Mouse (Mus musculus) neural tube, embryonic 11.5 days (tissue): ENCODE data around the gene Smyd2. TPM values are rescaled to one million over a fixed set of nuclear protein-coding genes. Genes with fewer than 3 reads are reported as not detected.

Source experiments
- ATAC-seq: fragments of 200-750 bp; cut with Nextera tagmentation; 2 replicates; pipeline ENCODE4 v1.8.0; 2017; ENCODE audit warnings: moderate number of reproducible peaks, mild to moderate bottlenecking, moderate TSS enrichment, moderate library complexity; ENCODE audit not compliant: insufficient read depth, low FRiP score, low TSS enrichment
- DNase-seq: peaks from one replicate; pipeline ENCODE4 v3.0.0-alpha.2; 2015; ENCODE audit warnings: low spot score
- H3K27ac ChIP-seq: fragments of 300-500 bp; sonication (generic); 2 replicates; pipeline ENCODE4 v1.5.1; 2014; ENCODE audit warnings: low read depth, mild to moderate bottlenecking, low read length
- H3K27me3 ChIP-seq: fragments of 300-500 bp; sonication (generic); 2 replicates; pipeline ENCODE4 v1.6.1; 2014; ENCODE audit warnings: mild to moderate bottlenecking, low read length, mixed read lengths; ENCODE audit not compliant: control insufficient read depth, insufficient read depth
- H3K36me3 ChIP-seq: fragments of 300-500 bp; sonication (generic); 2 replicates; pipeline ENCODE4 v1.6.1; 2014; ENCODE audit warnings: mild to moderate bottlenecking, low read length, moderate library complexity, mixed read lengths; ENCODE audit not compliant: control insufficient read depth, insufficient read depth
- H3K4me1 ChIP-seq: fragments of 300-500 bp; sonication (generic); 2 replicates; pipeline ENCODE4 v1.6.1; 2014; ENCODE audit warnings: low read length, mixed read lengths; ENCODE audit not compliant: control insufficient read depth, insufficient read depth
- H3K4me2 ChIP-seq: fragments of 300-500 bp; sonication (generic); 2 replicates; pipeline ENCODE4 v1.6.1; 2014; ENCODE audit warnings: low read depth, mild to moderate bottlenecking, moderate library complexity
- H3K4me3 ChIP-seq: fragments of 300-500 bp; sonication (generic); 2 replicates; pipeline ENCODE4 v1.5.1; 2014; ENCODE audit warnings: low read depth, low read length
- H3K9ac ChIP-seq: fragments of 300-500 bp; sonication (generic); 2 replicates; pipeline ENCODE4 v1.6.1; 2014; ENCODE audit warnings: mild to moderate bottlenecking, low read length
- H3K9me3 ChIP-seq: fragments of 300-500 bp; sonication (generic); 2 replicates; pipeline ENCODE4 v1.6.1; 2016; ENCODE audit warnings: low read length; ENCODE audit not compliant: control insufficient read depth
- WGBS: fragments of 180-500 bp; shearing (Covaris S2); extraction: QIAGEN DNeasy Blood & Tissue Kit; methylation state at CpG from one replicate; pipeline ENCODE4 v1.1.7; 2014; 5-methylcytosine and 5-hydroxymethylcytosine counted together
- polyA plus RNA-seq: library from polyadenylated mRNA; unstranded; fragments of >200 nt; fragmentation: Nextera tagmentation; extraction: Ambion mirVana; gene quantifications from 2 replicates; pipeline ENCODE4 v1.2.1, GENCODE M21; 2014

Gene Smyd2
- polyA plus RNA-seq, 1 experiment from 2014 or later, result 64.1 TPM

- H3K9ac ChIP-seq, result no peak overlapping the region
- H3K36me3 ChIP-seq, result no peaks in the 10 kb centered on the region
- H3K4me2 ChIP-seq, result no peak overlapping the region
- no peak overlapping the region for H3K27ac ChIP-seq
- no peak overlapping the region for H3K4me3 ChIP-seq
- H3K4me1 ChIP-seq, result no peaks in the 10 kb centered on the region; the same call in 1 of the 2 replicates
- no peaks in the 10 kb centered on the region for H3K9me3 ChIP-seq
- no peak for DNase-seq
- ATAC-seq, result no peak
- H3K27me3 ChIP-seq, result no peaks in the 10 kb centered on the region
- 81% methylated on average over 6 of the region's 6 CpGs for WGBS
Observed at GRCm38 (mm10) chr1:189885975-189886374, 36.2 kb downstream of the Smyd2 start.

GRCm38 (mm10) chr1:189884951-189885350 lies 37.2 kb downstream of the Smyd2 start:
- Histone ChIP-seq H3K27me3 (no peaks in the 10 kb centered on the region), H3K4me3 (no peak overlapping the region), H3K27ac (no peak overlapping the region), H3K36me3 (no peaks in the 10 kb centered on the region), H3K9ac (no peak overlapping the region), H3K4me2 (no peak overlapping the region), H3K9me3 (no peaks in the 10 kb centered on the region), H3K4me1 (no peaks in the 10 kb centered on the region; the same call in 1 of the 2 replicates)
- ATAC-seq, result no peak
- DNase-seq, result no peak
- 58% methylated on average over 13 of the region's 13 CpGs for WGBS

GRCm38 (mm10) chr1:189883531-189884170 lies 38.5 kb downstream of the Smyd2 start:
- H3K36me3 ChIP-seq, result no peaks in the 10 kb centered on the region
- no peak overlapping the region for H3K27ac ChIP-seq
- peak; percentile 47 for DNase-seq
- no peak overlapping the region for H3K4me2 ChIP-seq
- H3K27me3 ChIP-seq, result no peaks in the 10 kb centered on the region
- no peak overlapping the region for H3K4me3 ChIP-seq
- 30% methylated on average over 18 of the region's 18 CpGs for WGBS
- no peak overlapping the region for H3K9ac ChIP-seq
- no peaks in the 10 kb centered on the region for H3K9me3 ChIP-seq
- peak; percentile 29; the same call in 1 of the 2 replicates for ATAC-seq
- H3K4me1 ChIP-seq, result no peaks in the 10 kb centered on the region; the same call in 1 of the 2 replicates

GRCm38 (mm10) chr1:189882886-189883285 lies 39.3 kb downstream of the Smyd2 start:
- DNase-seq (peak; percentile 42), ATAC-seq (no peak)
- Histone ChIP-seq H3K4me3 (no peak overlapping the region), H3K27ac (no peak overlapping the region), H3K4me1 (no peaks in the 10 kb centered on the region; the same call in 1 of the 2 replicates), H3K9me3 (no peaks in the 10 kb centered on the region), H3K9ac (no peak overlapping the region), H3K27me3 (no peaks in the 10 kb centered on the region), H3K36me3 (no peaks in the 10 kb centered on the region), H3K4me2 (no peak overlapping the region)
- WGBS, result 54% methylated on average over 7 of the region's 7 CpGs

GRCm38 (mm10) chr1:189880745-189881144 lies 41.4 kb downstream of the Smyd2 start:
- DNase-seq, result no peak
- H3K27me3 ChIP-seq, result no peaks in the 10 kb centered on the region
- WGBS, result 72% methylated on average over 14 of the region's 14 CpGs

GRCm38 (mm10) chr1:189879965-189880364 lies 42.2 kb downstream of the Smyd2 start:
- no peaks in the 10 kb centered on the region; the same call in 1 of the 2 replicates for H3K4me1 ChIP-seq
- ATAC-seq (no peak), DNase-seq (no peak)
- no peaks in the 10 kb centered on the region for H3K27me3 ChIP-seq
- WGBS, result 89% methylated on average over 8 of the region's 8 CpGs
- H3K27ac ChIP-seq, result no peak overlapping the region
- H3K9ac ChIP-seq, result no peak overlapping the region
- no peak overlapping the region for H3K4me2 ChIP-seq
- H3K36me3 ChIP-seq, result no peaks in the 10 kb centered on the region
- no peak overlapping the region for H3K4me3 ChIP-seq
- H3K9me3 ChIP-seq, result no peaks in the 10 kb centered on the region

More at GRCm38 (mm10) chr1:189880745-189881144, 41.4 kb downstream of the Smyd2 start:
- no peaks in the 10 kb centered on the region; the same call in 1 of the 2 replicates for H3K4me1 ChIP-seq
- no peak for ATAC-seq
- H3K36me3 ChIP-seq, result no peaks in the 10 kb centered on the region
- H3K4me3 ChIP-seq, result no peak overlapping the region
- H3K9me3 ChIP-seq, result no peaks in the 10 kb centered on the region
- H3K9ac ChIP-seq, result no peak overlapping the region
- no peak overlapping the region for H3K27ac ChIP-seq
- no peak overlapping the region for H3K4me2 ChIP-seq

- Histone ChIP-seq H3K9me3 (no peaks in the 10 kb centered on the region), H3K36me3 (no peaks in the 10 kb centered on the region), H3K4me2 (no peak overlapping the region), H3K9ac (no peak overlapping the region), H3K4me3 (no peak overlapping the region), H3K4me1 (no peaks in the 10 kb centered on the region), H3K27ac (no peak overlapping the region), H3K27me3 (no peaks in the 10 kb centered on the region)
- no peak for ATAC-seq
- no peak for DNase-seq
- 74% methylated on average over 2 of the region's 2 CpGs for WGBS
Observed at GRCm38 (mm10) chr1:189879212-189879611, 43.0 kb downstream of the Smyd2 start.

- DNase-seq (no peak), ATAC-seq (no peak)
- Histone ChIP-seq H3K4me2 (no peak overlapping the region), H3K9me3 (no peaks in the 10 kb centered on the region), H3K27me3 (no peaks in the 10 kb centered on the region), H3K9ac (no peak overlapping the region), H3K4me1 (no peaks in the 10 kb centered on the region), H3K27ac (no peak overlapping the region), H3K4me3 (no peak overlapping the region), H3K36me3 (no peaks in the 10 kb centered on the region)
- 68% methylated on average over 8 of the region's 8 CpGs for WGBS
Observed at GRCm38 (mm10) chr1:189876162-189876561, 46.0 kb downstream of the Smyd2 start.

- ATAC-seq, result no peak
- Histone ChIP-seq H3K9me3 (no peaks in the 10 kb centered on the region), H3K4me1 (no peaks in the 10 kb centered on the region), H3K27me3 (no peaks in the 10 kb centered on the region), H3K36me3 (no peaks in the 10 kb centered on the region), H3K9ac (no peak overlapping the region), H3K4me3 (no peak overlapping the region), H3K4me2 (no peak overlapping the region), H3K27ac (no peak overlapping the region)
- 8% methylated on average over 6 of the region's 6 CpGs for WGBS
- DNase-seq, result no peak
Observed at GRCm38 (mm10) chr1:189875439-189875861, 46.7 kb downstream of the Smyd2 start.
